Mouse (Mus musculus): ENCODE data around the gene Slc2a13.

Gene Slc2a13

GRCm38 (mm10) chr15:91263926-91264325 is 309.1 kb downstream of the Slc2a13 start:
- DNase-seq: no peak

- no peak for DNase-seq
Observed at GRCm38 (mm10) chr15:91260578-91260977, 312.5 kb downstream of the Slc2a13 start.

- DNase-seq: peak; percentile 63
Observed at GRCm38 (mm10) chr15:91257140-91257539, 315.9 kb downstream of the Slc2a13 start.

GRCm38 (mm10) chr15:91255308-91255707 is 317.8 kb downstream of the Slc2a13 start:
- no peak for DNase-seq

GRCm38 (mm10) chr15:91252956-91253355 is 320.1 kb downstream of the Slc2a13 start:
- no peak for DNase-seq

- no peak for DNase-seq
Observed at GRCm38 (mm10) chr15:91251544-91252408, 321.3 kb downstream of the Slc2a13 start.

GRCm38 (mm10) chr15:91250815-91251214 is 322.2 kb downstream of the Slc2a13 start:
- no peak for DNase-seq

GRCm38 (mm10) chr15:91240683-91241335 is 332.3 kb downstream of the Slc2a13 start:
- no peak for DNase-seq

- no peak for DNase-seq
Observed at GRCm38 (mm10) chr15:91237294-91237693, 335.8 kb downstream of the Slc2a13 start.
